Mouse (Mus musculus) lung, postnatal 0 days (tissue): ENCODE data around the gene Kcnb1.

Experiments used
- CTCF ChIP-seq: IDR thresholded peaks from 2 replicates; pipeline ENCODE4 v1.5.1; 2016; ENCODE audit warnings: antibody characterized with exemption, mild to moderate bottlenecking
- EP300 ChIP-seq: IDR thresholded peaks from 2 replicates; pipeline ENCODE4 v1.6.1; 2016; ENCODE audit warnings: antibody characterized with exemption, mild to moderate bottlenecking, control low read depth

GRCm38 (mm10) chr2:167155541-167155973 lies 34.4 kb downstream of the Kcnb1 start:
- TF ChIP-seq CTCF (no peak), EP300 (no peak)
